Mouse (Mus musculus) layer of hippocampus, postnatal 25 days (tissue): ENCODE measurements around the gene Tmem252. TPM values are rescaled to one million over a fixed set of nuclear protein-coding genes. Genes with fewer than 3 reads are reported as not detected.

Source experiments
- DNase-seq, 2 experiments: peaks; one replicate each; pipeline ENCODE4 v3.0.0; 2022; ENCODE audit warnings: mixed read lengths in 2 of 2, low spot score in 1 of 2; ENCODE audit errors: extremely low spot score in 1 of 2
- total RNA-seq, 2 experiments: library from RNA; stranded (reverse); gene quantifications; 2 replicates each; pipeline ENCODE4 v1.2.3; 2021

The Tmem252 gene
- total RNA-seq, 2 experiments from 2014 or later = 0.35 to 0.49 TPM

DNA sequence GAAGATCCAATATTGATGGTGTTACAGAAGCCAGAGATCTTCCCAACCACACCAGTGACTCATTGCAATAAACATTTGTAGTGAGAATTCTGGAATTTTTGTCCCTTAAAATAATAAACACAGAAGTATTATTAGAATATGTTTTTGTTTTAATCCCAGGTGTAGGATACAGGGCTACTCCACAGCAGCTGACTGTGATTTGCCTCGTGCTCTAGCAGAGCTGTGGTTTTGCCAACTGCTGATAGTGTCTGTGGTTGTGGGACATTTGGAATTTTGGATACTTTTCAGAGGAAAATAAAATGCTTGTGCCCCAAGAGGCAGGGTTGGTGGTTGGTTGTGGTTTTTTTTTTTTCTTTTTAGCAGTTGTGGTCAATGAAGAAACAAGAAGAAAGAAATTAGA is 44.2 kb downstream of the Tmem252 start:
- DNase-seq = no peak

DNA sequence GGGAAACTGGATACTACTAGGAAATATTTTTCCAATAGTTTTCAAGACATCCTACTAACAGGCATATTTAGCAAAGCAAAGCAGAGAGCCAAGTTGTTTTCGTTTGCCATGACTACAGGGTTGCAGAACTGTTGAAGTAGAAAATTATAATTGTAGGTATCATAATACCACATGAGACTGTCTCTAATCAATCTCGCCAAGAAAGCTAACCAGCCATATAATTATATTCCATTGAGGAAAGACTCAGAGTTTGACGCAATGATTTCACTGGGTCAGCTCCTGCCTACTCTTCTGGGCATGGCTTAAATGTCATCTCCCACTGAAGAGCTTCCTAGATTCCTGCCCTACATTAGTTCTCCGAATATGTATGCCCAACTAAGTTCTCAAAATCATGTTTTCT is 45.7 kb downstream of the Tmem252 start:
- DNase-seq = no peak

DNA sequence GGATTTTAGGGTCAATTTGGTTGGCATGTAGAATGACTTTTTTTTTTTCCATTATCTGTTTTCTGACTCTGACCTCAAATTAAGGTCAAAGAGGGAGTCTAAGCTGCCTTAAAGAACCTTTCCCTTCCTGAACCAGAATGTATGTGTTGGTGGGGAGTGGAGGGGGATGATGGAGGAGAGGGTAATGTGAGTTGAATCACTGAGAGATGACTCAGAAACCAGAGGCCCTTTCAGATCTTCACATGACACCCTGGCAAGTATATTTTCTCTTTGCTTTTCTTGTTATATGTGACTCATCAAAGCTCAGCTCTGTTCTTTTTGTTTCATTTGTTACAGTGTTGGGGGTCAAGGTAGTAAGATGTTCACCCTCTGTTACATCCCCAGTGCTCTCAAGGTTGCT is 46.6 kb downstream of the Tmem252 start:
- DNase-seq = no peak

DNA sequence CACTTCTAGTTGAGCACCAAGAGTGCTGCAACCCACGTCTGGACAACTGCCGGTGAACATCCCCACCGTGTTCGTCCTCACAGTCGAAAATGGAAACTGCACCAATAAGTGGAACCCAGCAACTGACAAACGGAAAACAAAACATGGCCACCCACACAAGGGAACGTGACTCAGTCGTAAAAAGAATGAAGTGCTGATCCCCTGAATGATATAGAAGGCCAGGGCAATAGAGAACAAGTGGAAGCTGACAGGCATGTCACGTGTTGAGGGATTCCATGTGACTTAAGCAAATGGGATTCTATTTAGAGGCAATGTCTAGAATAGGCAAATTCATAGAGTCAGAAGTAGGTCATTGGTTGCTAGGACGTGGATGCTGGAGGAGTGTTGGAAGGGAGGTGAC is 50.6 kb downstream of the Tmem252 start:
- DNase-seq = no peak

DNA sequence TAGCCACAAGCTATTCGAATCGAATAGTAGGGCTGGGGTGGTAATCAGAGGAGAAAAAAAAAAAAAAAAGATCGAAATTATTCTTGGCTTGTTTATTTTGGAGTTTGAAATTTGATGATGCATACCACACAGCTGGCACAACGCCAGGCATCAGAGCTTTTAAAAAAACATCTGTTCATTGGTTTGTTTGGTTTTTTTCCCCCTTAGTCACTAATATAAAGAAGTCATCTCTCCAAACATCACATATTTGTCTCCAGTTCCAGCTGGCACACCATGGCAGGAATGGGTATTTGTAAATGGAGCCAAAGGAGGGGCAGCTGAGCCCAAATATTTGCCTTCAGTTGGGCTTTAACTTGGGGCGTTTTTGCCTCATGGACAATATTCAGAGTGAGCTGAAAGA is 56.9 kb downstream of the Tmem252 start:
- no peak for DNase-seq

Other genes with a start within 250 kb of the Tmem252 start
- 10 to 100 TPM; 31.4 to 39.5 TPM for gene Fam122a, start 196.7 kb upstream of the Tmem252 start, total RNA-seq
- 10 to 100 TPM; 63.7 to 64.4 TPM for gene Pip5k1b, start 118.1 kb upstream of the Tmem252 start, total RNA-seq
- 1 to 10 TPM; 3.2 to 3.6 TPM for gene Pgm5, start 187.8 kb downstream of the Tmem252 start, total RNA-seq
- gene Gm10053, start 201.7 kb downstream of the Tmem252 start, total RNA-seq = 100 to 1,000 TPM; 189 to 216 TPM
- gene Foxd4, start 227.2 kb downstream of the Tmem252 start, total RNA-seq = not detected